Mouse (Mus musculus) stomach, postnatal 0 days (tissue): ENCODE data around the gene Eml2. TPM values are rescaled to one million over a fixed set of nuclear protein-coding genes. Genes with fewer than 3 reads are reported as not detected.

Experiments used
- ATAC-seq: fragments of 200-750 bp; cut with Nextera tagmentation; 2 replicates; pipeline ENCODE4 v1.8.0; 2017; ENCODE audit not compliant: low FRiP score, low TSS enrichment
- DNase-seq: peaks from one replicate; pipeline ENCODE4 v3.0.0-alpha.2; 2016; ENCODE audit warnings: low spot score
- H3K27ac ChIP-seq: fragments of 300-500 bp; sonication (generic); replicated peaks from 2 replicates; pipeline ENCODE4 v1.5.1; 2014; ENCODE audit warnings: mild to moderate bottlenecking, control low read depth
- H3K27me3 ChIP-seq: fragments of 300-500 bp; sonication (generic); 2 replicates; pipeline ENCODE4 v1.6.1; 2014; ENCODE audit warnings: low read length; ENCODE audit not compliant: control insufficient read depth, insufficient read depth
- H3K36me3 ChIP-seq: fragments of 300-500 bp; sonication (generic); 2 replicates; pipeline ENCODE4 v1.6.1; 2014; ENCODE audit warnings: low read length, mixed read lengths; ENCODE audit not compliant: control insufficient read depth, insufficient read depth
- H3K4me1 ChIP-seq: fragments of 300-500 bp; sonication (generic); replicated peaks from 2 replicates; pipeline ENCODE4 v1.6.1; 2014; ENCODE audit warnings: antibody characterized with exemption; ENCODE audit not compliant: control insufficient read depth, insufficient read depth
- H3K4me2 ChIP-seq: fragments of 300-500 bp; sonication (generic); replicated peaks from 2 replicates; pipeline ENCODE4 v1.6.1; 2014; ENCODE audit warnings: low read depth, mild to moderate bottlenecking, control low read depth, moderate library complexity
- H3K4me3 ChIP-seq: fragments of 300-500 bp; sonication (generic); 2 replicates; pipeline ENCODE4 v1.5.1; 2014; ENCODE audit warnings: low read depth, low read length, control low read depth
- H3K9ac ChIP-seq: fragments of 300-500 bp; sonication (generic); 2 replicates; pipeline ENCODE4 v1.6.1; 2014; ENCODE audit warnings: mild to moderate bottlenecking, low read length, control low read depth, mixed read lengths
- H3K9me3 ChIP-seq: fragments of 300-500 bp; sonication (generic); 2 replicates; pipeline ENCODE4 v1.6.1; 2016; ENCODE audit warnings: low read length; ENCODE audit not compliant: control insufficient read depth
- CTCF ChIP-seq: IDR thresholded peaks from 2 replicates; pipeline ENCODE4 v1.5.1; 2016; ENCODE audit warnings: antibody characterized with exemption, low read depth, mild to moderate bottlenecking, moderate library complexity
- EP300 ChIP-seq: optimal IDR thresholded peaks from 2 replicates; pipeline ENCODE3; 2016; ENCODE audit warnings: antibody characterized with exemption
- WGBS: fragments of 180-500 bp; shearing (Covaris S2); extraction: QIAGEN DNeasy Blood & Tissue Kit; methylation state at CpG from one replicate; pipeline ENCODE4 v1.1.7; 2014; 5-methylcytosine and 5-hydroxymethylcytosine counted together
- polyA plus RNA-seq: library from polyadenylated mRNA; unstranded; fragments of >200 nt; fragmentation: Nextera tagmentation; extraction: Ambion mirVana; gene quantifications from 2 replicates; pipeline ENCODE4 v1.2.1, GENCODE M21; 2015

Eml2 gene
- polyA plus RNA-seq, 1 experiment from 2014 or later, result 8.8 TPM

- H3K9me3 ChIP-seq, result no peaks in the 10 kb centered on the region
- H3K36me3 ChIP-seq, result no peaks in the 10 kb centered on the region
- H3K27me3 ChIP-seq, result no peaks in the 10 kb centered on the region
- H3K9ac ChIP-seq, result no peak overlapping the region
- no peak overlapping the region for H3K4me2 ChIP-seq
- no peak overlapping the region for H3K4me3 ChIP-seq
- TF ChIP-seq CTCF (no peak), EP300 (no peak)
- H3K27ac ChIP-seq, result no peak overlapping the region
- H3K4me1 ChIP-seq, result no peaks in the 10 kb centered on the region
- DNase-seq, result no peak
- no peak for ATAC-seq
- WGBS, result 56% methylated on average over 7 of the region's 7 CpGs
Observed at GRCm38 (mm10) chr7:19214369-19214768, 38.1 kb downstream of the Eml2 start.

- WGBS, result 52% methylated on average over 9 of the region's 9 CpGs
- H3K4me1 ChIP-seq, result no peaks in the 10 kb centered on the region
- ATAC-seq (no peak), DNase-seq (no peak)
- H3K27ac ChIP-seq, result no peak overlapping the region
- H3K9me3 ChIP-seq, result no peaks in the 10 kb centered on the region
- TF ChIP-seq EP300 (no peak), CTCF (no peak)
- H3K4me3 ChIP-seq, result no peak overlapping the region
- H3K27me3 ChIP-seq, result no peaks in the 10 kb centered on the region
- no peak overlapping the region for H3K9ac ChIP-seq
- H3K4me2 ChIP-seq, result no peak overlapping the region
- no peaks in the 10 kb centered on the region for H3K36me3 ChIP-seq
Observed at GRCm38 (mm10) chr7:19214940-19215339, 38.7 kb downstream of the Eml2 start.

- no peaks in the 10 kb centered on the region for H3K36me3 ChIP-seq
- H3K4me1 ChIP-seq, result no peaks in the 10 kb centered on the region
- no peak for DNase-seq
- no peak for TF ChIP-seq EP300
- no peak for TF ChIP-seq CTCF
- no peak overlapping the region for H3K27ac ChIP-seq
- no peaks in the 10 kb centered on the region for H3K9me3 ChIP-seq
- no peak overlapping the region for H3K4me3 ChIP-seq
- H3K4me2 ChIP-seq, result no peak overlapping the region
- ATAC-seq, result no peak
- no peaks in the 10 kb centered on the region for H3K27me3 ChIP-seq
- no peak overlapping the region for H3K9ac ChIP-seq
- 48% methylated on average over 5 of the region's 5 CpGs for WGBS
Observed at GRCm38 (mm10) chr7:19217492-19217891, 41.3 kb downstream of the Eml2 start.

- no peaks in the 10 kb centered on the region for H3K27me3 ChIP-seq
- no peak overlapping the region for H3K4me3 ChIP-seq
- H3K9me3 ChIP-seq, result no peaks in the 10 kb centered on the region
- WGBS, result 12% methylated on average over 2 of the region's 3 CpGs
- no peaks in the 10 kb centered on the region for H3K4me1 ChIP-seq
- no peak overlapping the region for H3K9ac ChIP-seq
- DNase-seq (no peak), ATAC-seq (no peak; the same call in 1 of the 2 replicates)
- TF ChIP-seq EP300, result no peak
- no peak for TF ChIP-seq CTCF
- no peak overlapping the region for H3K4me2 ChIP-seq
- H3K27ac ChIP-seq, result no peak overlapping the region
- H3K36me3 ChIP-seq, result no peaks in the 10 kb centered on the region
Observed at GRCm38 (mm10) chr7:19217944-19218343, 41.7 kb downstream of the Eml2 start.

GRCm38 (mm10) chr7:19220061-19220460 lies 43.8 kb downstream of the Eml2 start:
- 63% methylated on average over 3 of the region's 3 CpGs for WGBS

GRCm38 (mm10) chr7:19222189-19222588 lies 46.0 kb downstream of the Eml2 start:
- Histone ChIP-seq H3K4me3 (no peak overlapping the region), H3K9me3 (no peaks in the 10 kb centered on the region), H3K4me2 (no peak overlapping the region), H3K9ac (no peak overlapping the region), H3K4me1 (no peaks in the 10 kb centered on the region), H3K27me3 (no peaks in the 10 kb centered on the region), H3K27ac (no peak overlapping the region), H3K36me3 (no peaks in the 10 kb centered on the region)
- ATAC-seq, result no peak
- WGBS, result 90% methylated on average over 16 of the region's 16 CpGs
- no peak for DNase-seq
- TF ChIP-seq CTCF (no peak), EP300 (no peak)

More at GRCm38 (mm10) chr7:19220061-19220460, 43.8 kb downstream of the Eml2 start:
- Histone ChIP-seq H3K9me3 (no peaks in the 10 kb centered on the region), H3K4me2 (no peak overlapping the region), H3K4me1 (no peaks in the 10 kb centered on the region), H3K27me3 (no peaks in the 10 kb centered on the region), H3K9ac (no peak overlapping the region), H3K27ac (no peak overlapping the region), H3K4me3 (no peak overlapping the region), H3K36me3 (no peaks in the 10 kb centered on the region)
- ATAC-seq (no peak), DNase-seq (no peak)
- TF ChIP-seq CTCF, result peak; percentile 15; the same call in 1 of the 2 replicates
- TF ChIP-seq EP300, result no peak

- no peaks in the 10 kb centered on the region for H3K27me3 ChIP-seq
- WGBS, result 87% methylated on average over 14 of the region's 14 CpGs
- H3K4me1 ChIP-seq, result no peaks in the 10 kb centered on the region
- no peaks in the 10 kb centered on the region for H3K36me3 ChIP-seq
- no peak overlapping the region for H3K4me2 ChIP-seq
- H3K4me3 ChIP-seq, result no peak overlapping the region
- H3K9me3 ChIP-seq, result no peaks in the 10 kb centered on the region
- no peak for DNase-seq
- no peak overlapping the region for H3K9ac ChIP-seq
- no peak overlapping the region for H3K27ac ChIP-seq
- TF ChIP-seq CTCF (no peak), EP300 (no peak)
- no peak for ATAC-seq
Observed at GRCm38 (mm10) chr7:19222875-19223274, 46.7 kb downstream of the Eml2 start.
